Mouse (Mus musculus) NIH3T3 (cell line): Measurements from ENCODE around the gene Zfp367.

Experiments used
- DNase-seq: peaks from one replicate; pipeline ENCODE4 v3.0.0-alpha.2; 2012; ENCODE audit warnings: low read depth

The Zfp367 gene

GRCm38 (mm10) chr13:64090278-64090677, 62.7 kb downstream of the Zfp367 start:
- no peak for DNase-seq

- no peak for DNase-seq
Measured at GRCm38 (mm10) chr13:64089130-64089529, 63.9 kb downstream of the Zfp367 start, which contains the start of gene Hsd17b3. Hsd17b3 (minus strand) TSS chr13:64089230.

GRCm38 (mm10) chr13:64088057-64088456, 64.9 kb downstream of the Zfp367 start:
- DNase-seq = no peak

GRCm38 (mm10) chr13:64086036-64086435, 67.0 kb downstream of the Zfp367 start:
- DNase-seq = no peak

- no peak for DNase-seq
Measured at GRCm38 (mm10) chr13:64083331-64083730, 69.7 kb downstream of the Zfp367 start.
